Mouse (Mus musculus) heart, embryonic 15.5 days (tissue): ENCODE results near the gene Stpg3. TPM values are rescaled to one million over a fixed set of nuclear protein-coding genes. Genes with fewer than 3 reads are reported as not detected.

Source experiments
- ATAC-seq: fragments of 200-750 bp; cut with Nextera tagmentation; replicated peaks from 2 replicates; pipeline ENCODE4 v1.8.0; 2017; ENCODE audit warnings: low read depth, moderate TSS enrichment; ENCODE audit not compliant: insufficient number of reproducible peaks, insufficient read depth, low FRiP score
- H3K27ac ChIP-seq: fragments of 300-500 bp; sonication (generic); 2 replicates; pipeline ENCODE4 v1.5.1; 2015; ENCODE audit warnings: mild to moderate bottlenecking, inconsistent platforms
- H3K27me3 ChIP-seq: fragments of 300-500 bp; sonication (generic); 2 replicates; pipeline ENCODE4 v1.6.1; 2015; ENCODE audit warnings: inconsistent platforms
- H3K36me3 ChIP-seq: fragments of 300-500 bp; sonication (generic); 2 replicates; pipeline ENCODE4 v1.6.1; 2015; ENCODE audit warnings: mild to moderate bottlenecking, inconsistent platforms
- H3K4me1 ChIP-seq: fragments of 300-500 bp; sonication (generic); replicated peaks from 2 replicates; pipeline ENCODE4 v1.6.1; 2015; ENCODE audit warnings: inconsistent platforms
- H3K4me2 ChIP-seq: fragments of 300-500 bp; sonication (generic); 2 replicates; pipeline ENCODE4 v1.6.1; 2015; ENCODE audit warnings: inconsistent platforms, mild to moderate bottlenecking, moderate library complexity
- H3K4me3 ChIP-seq: fragments of 300-500 bp; sonication (generic); 2 replicates; pipeline ENCODE4 v1.5.1; 2015; ENCODE audit warnings: mild to moderate bottlenecking, inconsistent platforms
- H3K9ac ChIP-seq: fragments of 300-500 bp; sonication (generic); 2 replicates; pipeline ENCODE4 v1.6.1; 2015; ENCODE audit warnings: mild to moderate bottlenecking, inconsistent platforms
- H3K9me3 ChIP-seq: fragments of 300-500 bp; sonication (generic); replicated peaks from 2 replicates; pipeline ENCODE4 v1.6.1; 2016; ENCODE audit warnings: inconsistent platforms
- WGBS: fragments of 180-500 bp; shearing (Covaris S2); methylation state at CpG from one replicate; pipeline ENCODE4 v1.1.7; 2015; ENCODE audit warnings: mixed read lengths; 5-methylcytosine and 5-hydroxymethylcytosine counted together
- polyA plus RNA-seq: library from polyadenylated mRNA; unstranded; fragments of >200 nt; fragmentation: Nextera tagmentation; extraction: Ambion mirVana; gene quantifications from 2 replicates; pipeline ENCODE4 v1.2.1, GENCODE M21; 2015

Gene Stpg3
- polyA plus RNA-seq, 1 experiment from 2014 or later = not detected

- Histone ChIP-seq H3K9ac (peak overlapping the region; percentile 58), H3K4me1 (peaks cover 40% of the 10 kb centered on the region), H3K4me3 (peak overlapping the region; percentile 51), H3K36me3 (no peaks in the 10 kb centered on the region), H3K9me3 (no peaks in the 10 kb centered on the region), H3K4me2 (peak overlapping the region; percentile 79), H3K27me3 (0 out of 2 replicates have a peak, but pooled peaks cover 6% of the 10 kb centered on the region), H3K27ac (peak overlapping the region; percentile 77)
- ATAC-seq = no peak
- WGBS = 24% methylated on average over 2 of the region's 2 CpGs
Measured at GRCm38 (mm10) chr2:25168665-25168978, 45.8 kb downstream of the Stpg3 start.

- H3K4me3 ChIP-seq = peak overlapping the region; percentile 51
- peak overlapping the region; percentile 79 for H3K4me2 ChIP-seq
- peak overlapping the region; percentile 58 for H3K9ac ChIP-seq
- peaks cover 7% of the 10 kb centered on the region; the same call in 1 of the 2 replicates for H3K27me3 ChIP-seq
- no peaks in the 10 kb centered on the region for H3K9me3 ChIP-seq
- peaks cover 46% of the 10 kb centered on the region for H3K4me1 ChIP-seq
- WGBS = 1% methylated on average over 38 of the region's 41 CpGs
- peak overlapping the region; percentile 77 for H3K27ac ChIP-seq
- H3K36me3 ChIP-seq = no peaks in the 10 kb centered on the region
- ATAC-seq = peak; percentile 80
Measured at GRCm38 (mm10) chr2:25167919-25168664, 46.3 kb downstream of the Stpg3 start.

- Histone ChIP-seq H3K4me3 (peak overlapping the region; percentile 51), H3K36me3 (no peaks in the 10 kb centered on the region), H3K27ac (peak overlapping the region; percentile 77), H3K9me3 (no peaks in the 10 kb centered on the region), H3K4me2 (peak overlapping the region; percentile 79), H3K27me3 (peaks cover 12% of the 10 kb centered on the region; the same call in 1 of the 2 replicates), H3K4me1 (peaks cover 52% of the 10 kb centered on the region), H3K9ac (peak overlapping the region; percentile 58)
- WGBS = 27% methylated on average over 4 of the region's 4 CpGs
- peak; percentile 7; the same call in 1 of the 2 replicates for ATAC-seq
Measured at GRCm38 (mm10) chr2:25167481-25167880, 47.0 kb downstream of the Stpg3 start.

Other genes starting within 250 kb of the Stpg3 start
- gene Mrpl41, start 239.5 kb downstream of the Stpg3 start, polyA plus RNA-seq = 114 and 130 TPM in 2 replicates
- gene Pnpla7, start 238.6 kb downstream of the Stpg3 start, polyA plus RNA-seq = 10.3 and 11.3 TPM in 2 replicates
- 55.9 and 68.2 TPM in 2 replicates for gene Nsmf, start 160.3 kb downstream of the Stpg3 start, polyA plus RNA-seq
- gene Entpd8, start 134.3 kb downstream of the Stpg3 start, polyA plus RNA-seq = not detected in 2 replicates
- gene Noxa1, start 119.5 kb downstream of the Stpg3 start, polyA plus RNA-seq = 0.15 and 0.16 TPM in 2 replicates
- gene Nrarp, start 33.9 kb downstream of the Stpg3 start, polyA plus RNA-seq = 17.3 and 19.0 TPM in 2 replicates
- 5.8 and 10.3 TPM in 2 replicates for gene Tor4a, start 17.8 kb downstream of the Stpg3 start, polyA plus RNA-seq
- gene Nelfb, start 3.1 kb downstream of the Stpg3 start, polyA plus RNA-seq = 62.7 and 79.5 TPM in 2 replicates
- 0.57 and 0.65 TPM in 2 replicates for gene Fam166a, start 4.1 kb upstream of the Stpg3 start, polyA plus RNA-seq
- gene Tubb4b, start 10.1 kb upstream of the Stpg3 start, polyA plus RNA-seq = 358 and 463 TPM in 2 replicates
- not detected in 2 replicates for gene Slc34a3, start 19.7 kb upstream of the Stpg3 start, polyA plus RNA-seq
- gene Rnf224, start 22.1 kb upstream of the Stpg3 start, polyA plus RNA-seq = not detected in 2 replicates
- gene Rnf208, start 27.6 kb upstream of the Stpg3 start, polyA plus RNA-seq = 4.3 and 6.0 TPM in 2 replicates
- gene Cysrt1, start 27.8 kb upstream of the Stpg3 start, polyA plus RNA-seq = 0.30 TPM in 2 replicates
- 2.3 and 3.3 TPM in 2 replicates for gene AL732309.1, start 32.2 kb upstream of the Stpg3 start, polyA plus RNA-seq
- gene Tmem203, start 40.8 kb upstream of the Stpg3 start, polyA plus RNA-seq = 17.6 and 18.2 TPM in 2 replicates
- 3.6 and 5.2 TPM in 2 replicates for gene Tprn, start 48.0 kb upstream of the Stpg3 start, polyA plus RNA-seq
- gene Ssna1, start 57.8 kb upstream of the Stpg3 start, polyA plus RNA-seq = 137 and 152 TPM in 2 replicates
- 67.5 and 92.0 TPM in 2 replicates for gene Anapc2, start 57.8 kb upstream of the Stpg3 start, polyA plus RNA-seq
- gene Tmem210, start 73.5 kb upstream of the Stpg3 start, polyA plus RNA-seq = not detected in 2 replicates
- 0.28 and 0.89 TPM in 2 replicates for gene Lrrc26, start 75.3 kb upstream of the Stpg3 start, polyA plus RNA-seq
- gene Grin1, start 104.5 kb upstream of the Stpg3 start, polyA plus RNA-seq = 0.25 and 0.28 TPM in 2 replicates
- gene Man1b1, start 117.7 kb upstream of the Stpg3 start, polyA plus RNA-seq = 30.2 and 31.1 TPM in 2 replicates
- gene Dpp7, start 141.7 kb upstream of the Stpg3 start, polyA plus RNA-seq = 9.5 and 12.5 TPM in 2 replicates
- gene Uap1l1, start 151.0 kb upstream of the Stpg3 start, polyA plus RNA-seq = 13.9 and 16.0 TPM in 2 replicates
- 15.4 and 25.5 TPM in 2 replicates for gene Sapcd2, start 157.7 kb upstream of the Stpg3 start, polyA plus RNA-seq
- 1.8 and 4.6 TPM in 2 replicates for gene Entpd2, start 181.2 kb upstream of the Stpg3 start, polyA plus RNA-seq
- gene Npdc1, start 184.7 kb upstream of the Stpg3 start, polyA plus RNA-seq = 28.8 and 41.6 TPM in 2 replicates
- gene Fut7, start 208.6 kb upstream of the Stpg3 start, polyA plus RNA-seq = 0.08 and 0.15 TPM in 2 replicates
- 3.5 and 5.6 TPM in 2 replicates for gene Abca2, start 214.1 kb upstream of the Stpg3 start, polyA plus RNA-seq
- 6.1 and 9.6 TPM in 2 replicates for gene Clic3, start 242.2 kb upstream of the Stpg3 start, polyA plus RNA-seq
- gene Paxx, start 246.5 kb upstream of the Stpg3 start, polyA plus RNA-seq = 31.1 and 38.0 TPM in 2 replicates